Mouse (Mus musculus) urinary bladder, postnatal 14 days (tissue): ENCODE results near the gene Magi1.
"Not testable (repeated sequence)": the region's sequence is repeated elsewhere in the genome, so short reads cannot be mapped to it uniquely, and the experiment has no call there.

Experiments used
- DNase-seq: peaks from one replicate; pipeline ENCODE4 v3.0.0; 2021; ENCODE audit warnings: low spot score

The Magi1 gene

DNA sequence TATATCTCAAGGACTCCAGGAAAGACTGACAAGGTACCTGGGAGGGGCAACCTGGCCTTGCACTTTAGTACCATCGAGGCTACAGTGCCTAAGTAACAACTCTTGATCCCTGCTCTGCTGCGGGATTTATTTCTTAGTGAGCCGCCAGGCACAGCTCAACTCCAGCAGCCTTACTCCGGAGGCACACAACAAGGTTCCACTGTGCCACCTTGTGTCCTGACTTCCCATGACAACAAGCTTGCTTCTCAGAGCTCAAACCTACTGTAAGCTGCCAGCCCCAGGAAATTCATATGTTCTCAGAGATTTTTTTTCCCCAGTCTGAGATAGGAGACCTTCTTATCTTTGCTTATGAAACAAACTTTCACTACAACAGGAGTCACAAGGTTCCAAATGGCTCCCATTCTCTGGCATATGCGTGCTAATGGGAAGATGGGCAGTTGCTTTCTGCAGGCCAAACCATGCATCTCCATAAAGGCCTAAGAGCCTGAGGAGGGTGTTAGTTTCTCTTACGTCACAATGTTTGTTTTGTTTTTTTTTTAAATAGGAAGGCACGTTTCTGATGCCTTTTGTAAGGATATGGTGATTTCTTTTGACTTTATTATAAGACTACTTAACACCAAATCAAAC, 556.8 kb downstream of the Magi1 start:
- no peak for DNase-seq

DNA sequence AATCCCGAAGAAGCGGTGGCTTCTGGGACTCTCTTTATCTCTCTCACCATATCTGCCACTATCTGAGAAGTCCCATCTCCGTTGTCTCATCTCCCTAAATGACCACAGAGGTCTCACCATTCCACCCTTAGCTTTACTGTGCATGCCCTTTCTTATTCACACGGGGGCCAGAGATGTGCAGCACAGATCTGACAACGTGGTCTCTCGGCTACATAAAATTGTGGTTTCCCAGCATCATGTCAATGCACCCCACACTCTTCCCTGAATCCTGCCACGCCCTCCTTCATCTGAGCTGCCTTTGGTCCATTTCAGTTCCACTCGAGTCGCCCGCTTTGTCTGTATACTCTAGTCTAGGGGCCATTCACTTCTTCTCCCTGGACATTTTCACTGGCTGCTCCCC, 557.6 kb downstream of the Magi1 start:
- no peak for DNase-seq

DNA sequence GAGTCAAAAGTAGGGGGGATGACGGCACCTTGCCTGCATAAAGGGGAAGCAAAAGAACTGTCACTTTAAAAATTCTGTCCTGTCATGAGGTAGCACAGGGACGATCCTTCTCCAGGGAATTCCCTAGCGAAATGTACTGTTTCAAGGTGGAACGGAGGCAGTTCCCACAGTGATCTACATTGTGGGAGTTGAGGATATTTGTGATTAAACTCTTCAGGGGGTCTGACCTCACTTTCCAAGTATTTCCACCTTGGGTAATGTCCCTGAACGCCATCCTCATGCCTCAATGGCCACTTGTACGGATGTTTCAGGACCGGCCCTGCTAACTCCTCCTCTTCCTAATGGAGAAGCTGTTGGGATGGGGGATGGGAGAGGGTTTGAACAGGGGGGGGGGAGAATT, 559.0 kb downstream of the Magi1 start:
- DNase-seq: no peak

DNA sequence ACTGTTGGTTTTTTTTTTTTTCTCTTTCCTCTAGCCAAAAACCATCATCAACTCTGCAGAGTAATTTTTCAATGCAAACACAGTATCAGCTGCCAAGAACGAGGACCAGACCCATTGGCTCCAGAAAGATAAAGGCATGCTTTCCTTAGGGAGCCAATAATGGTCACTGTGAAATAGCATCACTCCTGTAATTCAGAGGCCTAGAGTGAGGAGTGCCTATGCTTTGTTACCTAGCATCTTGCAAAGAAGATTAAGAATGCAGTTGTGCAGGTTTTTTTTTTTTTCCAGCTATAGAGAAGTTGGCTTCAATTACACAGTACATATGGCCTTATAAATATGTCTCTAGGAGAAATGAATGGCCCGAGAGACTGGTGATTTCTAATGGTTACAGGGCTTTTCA, 560.5 kb downstream of the Magi1 start:
- DNase-seq: no peak

DNA sequence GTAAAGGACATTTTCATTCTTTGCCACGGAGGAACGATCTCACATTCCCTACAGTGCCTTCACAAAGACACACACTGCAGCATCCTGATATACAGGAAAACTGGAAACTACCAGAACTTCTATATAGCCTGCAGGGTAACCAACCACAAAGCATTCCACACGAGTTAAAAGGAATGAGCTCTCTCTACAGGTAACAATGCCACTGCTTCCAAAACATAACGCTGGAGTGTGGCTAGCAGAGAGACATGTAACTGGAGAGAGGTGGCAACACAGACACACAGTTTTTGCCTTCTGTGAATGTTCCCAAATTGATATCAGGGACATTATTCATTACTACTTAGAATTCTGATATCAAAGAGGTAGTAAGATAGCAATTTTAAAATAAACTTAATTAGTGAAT, 564.2 kb downstream of the Magi1 start:
- DNase-seq: no peak

DNA sequence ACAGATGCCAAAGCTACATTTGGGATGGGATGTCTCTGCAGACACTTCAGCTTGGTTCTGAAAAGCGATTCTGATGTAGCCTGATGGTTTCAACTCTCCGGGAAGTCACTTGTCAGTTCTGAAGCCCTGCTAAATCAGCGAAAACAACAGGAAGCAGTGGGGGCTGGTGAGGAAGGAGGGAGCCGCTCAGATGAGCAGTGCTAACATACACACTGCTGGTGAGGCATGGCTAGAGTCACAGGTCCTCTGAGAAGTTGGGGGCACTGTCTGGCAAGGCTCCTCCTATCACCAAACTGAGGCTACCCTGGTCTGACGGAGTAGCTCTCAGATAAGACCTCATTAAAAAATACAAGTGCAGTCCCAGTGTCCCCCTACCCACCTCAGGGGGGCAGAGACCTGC, 565.3 kb downstream of the Magi1 start:
- DNase-seq: no peak

DNA sequence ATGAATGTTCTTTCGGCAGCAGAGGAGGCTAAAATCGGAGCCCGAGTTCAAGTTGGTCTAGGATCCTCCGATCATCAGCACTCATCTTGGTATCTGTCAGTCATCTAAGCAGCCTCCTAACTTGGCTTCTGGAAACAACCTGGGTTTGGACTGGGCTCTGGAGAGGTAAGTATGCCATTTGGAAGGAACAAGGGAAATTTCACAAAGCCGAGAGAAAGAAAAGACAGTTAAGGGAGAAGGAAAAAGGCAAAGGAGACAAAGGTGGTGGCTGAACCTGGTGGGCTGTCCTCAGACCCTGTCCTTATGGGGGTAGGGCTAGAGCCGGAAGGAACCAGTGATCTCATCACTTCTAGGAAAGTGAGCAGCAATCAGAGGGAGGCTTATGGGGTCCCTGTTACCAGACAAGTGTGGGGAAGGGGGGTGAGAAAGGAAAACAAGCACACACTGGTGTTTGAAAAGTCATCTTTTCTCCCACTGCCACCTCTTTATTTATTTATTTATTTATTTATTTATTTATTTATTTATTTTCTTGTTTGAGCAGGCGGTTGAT, 565.8 kb downstream of the Magi1 start:
- DNase-seq: no peak

DNA sequence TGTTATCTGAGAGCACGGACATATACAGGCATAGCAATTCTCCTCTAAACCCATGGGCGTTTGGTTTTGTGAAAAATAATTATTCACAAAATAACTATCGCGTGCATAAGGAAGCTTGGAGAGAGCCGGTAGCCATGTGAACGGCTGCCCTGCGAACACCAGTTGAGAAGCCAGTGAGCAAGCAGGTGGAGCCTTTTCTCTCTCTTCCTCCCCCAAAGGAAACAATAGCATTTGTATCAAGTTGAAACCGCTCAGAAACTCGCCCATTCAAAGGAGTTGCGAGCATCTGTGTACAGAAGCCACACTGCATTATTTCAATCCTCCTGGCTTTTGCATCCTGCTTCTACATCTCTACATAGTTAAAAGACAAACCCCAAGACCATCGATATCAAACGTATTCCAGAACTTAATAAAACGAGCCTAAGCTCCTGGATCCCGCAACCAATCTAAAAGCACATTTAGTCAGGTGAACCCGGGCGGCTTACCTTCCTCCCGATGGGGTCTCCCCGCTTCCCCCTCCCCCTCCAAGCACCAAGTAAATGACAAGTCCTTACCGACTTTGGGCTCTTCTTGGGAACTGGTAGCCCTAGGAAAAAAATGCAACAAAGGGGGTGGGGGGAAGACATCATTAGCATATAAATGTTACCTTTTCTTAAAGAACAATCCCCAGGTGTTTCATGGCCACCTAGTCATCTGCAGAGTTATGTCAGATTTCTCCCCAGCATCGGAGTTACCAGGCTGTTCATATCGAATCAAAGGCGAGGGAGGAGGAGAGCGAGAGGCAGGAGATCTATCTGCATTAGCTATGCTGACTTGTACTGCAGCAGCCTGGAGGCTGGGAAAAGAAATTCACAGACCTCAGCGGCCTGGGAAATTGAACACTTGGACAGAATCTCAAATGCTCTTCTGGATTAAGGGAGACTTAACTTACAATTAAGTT, 566.8 kb downstream of the Magi1 start:
- no peak for DNase-seq

DNA sequence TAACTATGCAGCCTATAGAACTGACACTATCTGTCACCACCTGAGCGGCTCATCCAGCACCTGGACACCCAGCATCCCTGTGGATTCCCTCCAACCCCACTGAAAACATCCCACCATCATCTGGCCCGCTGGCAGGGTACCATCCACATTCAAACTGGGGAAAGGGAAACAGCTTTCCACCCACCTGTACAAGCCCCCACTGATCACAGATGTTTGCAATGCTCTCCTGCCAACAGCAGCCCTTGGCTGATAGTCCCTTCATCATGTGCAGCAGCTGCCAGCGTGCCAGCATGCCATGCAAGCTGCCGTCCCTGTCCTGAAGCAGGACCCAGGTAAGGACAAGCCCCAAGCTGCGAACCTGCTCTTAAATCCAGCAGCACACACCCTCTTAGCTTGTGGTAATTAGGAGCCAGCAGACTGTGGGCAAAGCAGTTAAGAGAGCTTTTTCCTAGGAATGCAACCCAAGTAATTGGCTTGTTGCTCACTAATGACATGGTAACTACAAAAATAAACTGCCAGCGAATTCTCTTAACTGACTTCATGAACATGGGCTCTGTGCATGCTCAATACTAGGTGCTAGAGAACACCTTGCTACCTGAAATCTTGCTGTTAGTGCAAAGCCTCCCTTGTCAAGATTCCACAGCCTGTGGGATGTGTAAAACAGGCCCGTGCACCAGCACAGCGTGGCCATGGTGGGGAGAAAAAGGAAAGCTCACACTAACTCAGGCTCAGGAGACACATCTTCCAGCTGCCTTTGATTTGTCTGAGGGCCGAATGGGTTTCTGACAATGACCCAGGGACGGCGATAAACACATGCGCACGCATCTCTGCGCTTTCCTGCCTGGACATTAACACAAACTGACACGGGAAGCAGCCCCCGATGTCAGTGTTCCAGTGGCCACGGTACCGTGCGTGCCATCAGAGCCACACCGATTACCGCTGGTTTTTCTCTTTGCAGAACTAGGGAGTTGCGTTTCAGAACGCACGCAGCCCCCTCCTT, 568.2 kb downstream of the Magi1 start:
- no peak for DNase-seq

DNA sequence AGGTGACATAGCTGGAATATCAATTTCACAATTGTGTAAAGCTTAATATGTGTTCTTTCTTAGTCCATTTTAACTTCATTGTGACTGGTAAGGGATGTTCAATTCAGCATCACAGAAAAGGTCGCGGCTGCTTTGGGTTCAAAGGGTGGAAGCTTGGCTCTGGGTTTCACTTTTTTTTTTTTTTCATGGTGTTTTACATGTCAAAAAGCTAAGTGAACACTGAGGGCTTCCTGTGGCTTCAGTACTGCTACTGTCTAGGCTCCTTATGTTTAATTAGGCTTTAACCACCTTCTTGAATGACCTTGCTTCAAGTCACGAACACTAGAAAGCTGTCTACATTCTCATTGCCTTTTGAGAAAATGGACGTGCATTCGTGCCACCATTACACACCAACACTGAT, 579.4 kb downstream of the Magi1 start:
- DNase-seq: no peak

DNA sequence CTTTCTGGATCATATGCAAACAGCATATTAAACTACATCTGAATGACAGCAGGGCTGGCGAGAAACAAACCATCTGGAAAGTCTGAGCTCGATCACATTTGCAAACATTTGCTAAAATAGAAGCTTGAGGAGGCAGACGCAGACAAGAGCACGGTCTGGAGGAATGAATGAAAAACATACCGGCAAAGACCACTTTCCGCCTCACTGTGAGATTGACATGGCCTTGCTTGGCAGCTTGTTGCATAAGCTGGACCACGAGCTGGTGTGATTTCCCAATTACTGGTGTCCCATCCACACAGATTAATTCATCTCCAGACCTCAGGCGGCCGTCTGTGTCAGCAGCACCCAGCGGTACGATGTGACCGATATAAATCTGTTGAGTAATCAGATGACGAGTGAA, 584.3 kb downstream of the Magi1 start:
- DNase-seq: no peak

DNA sequence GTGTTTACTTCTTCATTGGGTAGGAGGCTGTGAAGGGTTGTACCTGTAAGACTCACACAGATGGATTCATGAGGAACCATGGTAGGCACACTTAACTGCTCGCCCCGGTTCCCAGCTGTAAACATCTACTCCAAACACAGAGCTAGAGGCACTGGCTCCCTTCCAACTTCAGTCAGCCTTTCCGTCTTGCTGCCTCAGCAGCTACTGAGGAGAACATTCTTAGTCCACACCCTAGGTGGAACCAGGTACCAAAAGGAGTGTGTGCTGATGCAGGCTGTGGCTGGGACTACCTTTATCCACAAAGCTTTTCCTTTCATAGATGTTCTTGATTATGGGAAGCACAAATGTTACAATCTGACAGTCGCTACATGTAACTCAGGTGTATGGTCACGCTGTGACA, 585.8 kb downstream of the Magi1 start:
- no peak for DNase-seq

DNA sequence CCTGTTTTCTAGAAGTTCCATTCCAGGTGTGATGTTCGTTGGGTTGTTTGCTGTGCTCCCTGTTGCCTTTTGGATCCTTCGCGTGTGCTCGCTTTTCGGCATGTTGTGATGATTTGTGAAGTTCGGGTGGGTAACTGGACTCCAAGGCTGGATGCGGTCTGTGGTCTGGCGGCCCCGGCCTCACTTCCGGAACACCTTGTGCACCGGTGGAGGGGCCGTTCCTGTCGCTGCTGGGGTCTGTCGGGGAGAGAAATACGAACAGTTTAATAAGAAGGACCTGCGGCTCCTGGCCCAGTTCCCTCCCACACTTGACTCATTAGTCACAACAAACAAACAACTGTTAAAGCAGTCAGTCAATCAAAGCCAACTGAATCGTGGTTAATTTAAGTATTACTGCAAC, 605.0 kb downstream of the Magi1 start:
- DNase-seq: no peak

DNA sequence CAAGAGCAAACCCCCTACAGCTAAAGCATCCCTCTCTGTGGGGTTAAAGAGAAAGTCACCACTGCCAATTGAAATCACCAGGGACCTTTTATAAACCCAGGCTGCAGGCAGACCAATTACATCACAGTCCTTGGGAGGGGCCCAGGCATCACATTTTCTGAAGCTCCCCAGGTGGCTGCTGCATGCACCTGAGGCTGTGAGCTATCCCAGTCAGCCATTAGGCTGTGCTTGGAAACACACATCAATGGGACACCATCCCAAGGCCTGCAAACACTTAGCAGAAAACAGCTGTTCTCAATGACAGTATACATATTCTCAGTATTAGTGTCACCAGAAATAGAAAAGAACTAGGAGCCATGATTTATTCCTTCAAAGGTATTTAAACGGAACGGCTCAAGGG, 617.0 kb downstream of the Magi1 start:
- DNase-seq: no peak

DNA sequence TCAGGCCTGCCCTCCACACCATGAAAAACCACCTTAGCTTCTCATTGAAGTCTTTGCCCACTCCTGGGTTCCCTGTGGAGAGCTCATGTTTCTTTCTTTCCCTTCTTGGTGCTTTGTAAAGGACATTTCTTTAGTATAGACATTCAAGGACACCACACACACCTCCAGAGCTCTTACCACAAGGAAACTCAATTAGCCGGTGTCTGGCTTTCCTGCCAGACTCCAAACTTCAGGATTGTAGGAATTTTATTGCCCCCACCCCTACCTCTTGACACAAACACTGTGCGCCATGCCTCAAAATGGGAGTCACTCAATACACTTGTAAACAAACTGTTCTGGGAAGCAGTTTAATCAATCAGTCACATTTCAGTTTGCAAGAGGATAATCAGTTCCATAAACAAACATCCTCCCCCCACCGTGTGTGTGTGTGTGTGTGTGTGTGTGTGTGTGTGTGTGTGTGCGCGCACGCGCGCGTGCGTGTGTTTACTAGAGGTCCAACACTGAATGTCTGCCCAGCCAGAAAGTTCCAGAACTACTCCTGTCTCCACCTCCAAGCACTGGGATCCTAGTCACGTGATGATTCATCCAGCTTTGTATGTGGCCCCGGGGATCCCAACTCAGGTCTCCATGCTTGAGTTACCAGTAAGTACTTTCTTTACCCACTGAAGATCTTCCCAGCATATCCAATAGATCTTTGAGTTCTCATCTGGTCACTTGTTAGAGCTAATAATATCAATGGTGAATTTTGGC, 618.5 kb downstream of the Magi1 start:
- no peak for DNase-seq

DNA sequence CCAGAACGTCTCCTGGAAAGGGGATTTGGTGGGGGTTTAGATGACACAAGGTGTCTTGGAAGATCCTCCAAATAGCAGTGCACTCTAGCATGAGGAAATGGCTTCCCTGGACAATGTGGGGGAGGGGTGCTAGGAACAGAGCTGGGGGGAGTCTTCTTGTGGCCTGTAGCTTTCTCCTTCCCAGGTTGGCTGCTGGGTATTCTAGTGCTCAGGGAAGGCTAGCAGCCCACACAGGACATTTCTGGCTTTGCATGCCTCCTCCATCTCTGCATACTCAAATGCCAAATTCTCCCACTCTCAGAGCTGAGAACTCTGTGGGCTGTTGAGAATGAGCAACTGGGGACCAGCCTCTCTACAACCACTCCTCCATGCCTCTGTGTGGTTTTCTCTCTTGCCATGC, 622.6 kb downstream of the Magi1 start:
- DNase-seq: no peak

DNA sequence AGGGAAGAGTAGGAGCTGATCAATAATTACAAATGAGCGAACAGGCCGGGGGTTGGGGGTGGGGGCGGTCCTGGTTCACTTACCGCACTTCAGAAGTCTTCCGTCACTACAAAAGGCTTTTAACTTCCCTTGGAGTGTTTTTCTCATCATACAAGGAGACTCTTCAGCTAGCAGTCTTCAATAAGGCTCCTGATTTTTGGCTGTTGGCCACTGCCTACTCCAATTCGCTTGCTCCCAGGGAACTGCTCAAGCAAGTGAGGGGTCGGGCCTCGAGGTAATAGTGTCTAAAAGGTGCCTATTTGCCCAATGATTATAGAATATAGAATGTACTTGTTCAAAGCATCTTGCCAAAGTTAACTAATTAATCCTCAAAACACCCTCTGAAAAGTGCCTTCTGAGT, 624.2 kb downstream of the Magi1 start:
- no peak for DNase-seq

DNA sequence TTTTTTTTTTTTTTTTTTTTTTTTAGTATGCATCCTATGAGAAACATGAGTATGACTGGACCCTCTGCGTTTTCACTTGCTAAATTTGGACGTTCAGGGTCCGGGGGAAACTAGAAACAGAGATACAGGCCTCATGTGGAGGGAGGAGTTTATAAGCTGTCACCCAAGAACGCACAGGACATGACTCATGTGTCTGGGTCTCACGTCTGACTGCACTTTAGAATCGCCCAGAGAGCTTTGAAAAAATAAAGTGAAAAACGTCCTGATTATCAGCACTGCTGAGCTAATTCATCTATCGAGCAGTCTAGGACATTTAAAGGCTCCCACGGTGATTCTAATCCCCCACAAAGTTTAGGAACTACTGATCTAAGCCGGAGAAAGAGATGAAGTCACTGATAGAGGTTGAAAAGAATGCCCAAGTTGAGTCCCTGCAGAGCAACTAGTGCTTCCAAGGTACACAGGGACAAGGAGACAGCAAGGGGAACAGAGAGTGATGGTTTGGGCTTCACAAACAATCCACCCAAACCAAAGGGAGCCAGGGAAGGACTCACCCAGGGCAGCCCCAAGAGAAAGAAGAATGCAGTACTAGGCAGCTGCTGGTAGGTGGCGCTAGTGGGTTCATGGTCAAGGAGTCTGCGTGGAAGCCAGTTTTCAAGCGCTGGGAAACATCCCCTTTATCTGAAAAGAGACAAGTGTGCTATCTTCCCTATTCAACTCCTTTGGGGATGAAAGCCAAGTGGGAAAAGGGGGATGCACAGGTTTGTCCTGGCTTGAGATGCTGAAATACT, 626.3 kb downstream of the Magi1 start:
- DNase-seq: peak; percentile 69

DNA sequence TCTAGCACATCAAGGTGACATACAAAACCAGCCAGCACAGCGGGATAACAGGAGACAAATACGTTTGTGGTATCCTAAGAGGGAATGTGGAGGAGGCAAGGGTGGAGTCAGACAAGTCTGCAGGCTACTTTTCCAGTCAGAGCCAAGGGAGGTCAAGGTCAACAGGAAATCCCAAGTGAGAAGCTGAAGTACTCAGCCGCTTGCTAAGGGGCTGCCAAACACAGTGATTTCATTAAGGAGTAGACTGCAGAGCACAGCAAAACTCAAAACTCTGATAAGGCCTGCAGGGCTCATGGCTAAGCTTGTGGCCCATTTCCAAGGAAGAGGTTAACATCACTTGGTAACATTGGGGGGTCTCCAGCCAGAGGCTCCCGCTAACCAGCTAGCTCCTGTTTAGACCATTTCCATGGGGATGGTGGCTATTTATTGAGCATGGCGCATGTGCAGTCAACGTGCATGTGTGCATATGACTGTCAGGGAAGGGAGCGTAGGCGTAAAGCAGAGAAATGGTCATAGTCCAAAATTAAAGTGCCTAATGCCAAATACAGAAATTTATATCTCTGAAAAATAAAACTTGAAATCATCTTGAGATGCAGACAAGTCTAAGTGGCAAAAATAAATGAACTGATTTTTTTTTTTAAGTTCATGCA, 635.0 kb downstream of the Magi1 start:
- peak; percentile 48 for DNase-seq

DNA sequence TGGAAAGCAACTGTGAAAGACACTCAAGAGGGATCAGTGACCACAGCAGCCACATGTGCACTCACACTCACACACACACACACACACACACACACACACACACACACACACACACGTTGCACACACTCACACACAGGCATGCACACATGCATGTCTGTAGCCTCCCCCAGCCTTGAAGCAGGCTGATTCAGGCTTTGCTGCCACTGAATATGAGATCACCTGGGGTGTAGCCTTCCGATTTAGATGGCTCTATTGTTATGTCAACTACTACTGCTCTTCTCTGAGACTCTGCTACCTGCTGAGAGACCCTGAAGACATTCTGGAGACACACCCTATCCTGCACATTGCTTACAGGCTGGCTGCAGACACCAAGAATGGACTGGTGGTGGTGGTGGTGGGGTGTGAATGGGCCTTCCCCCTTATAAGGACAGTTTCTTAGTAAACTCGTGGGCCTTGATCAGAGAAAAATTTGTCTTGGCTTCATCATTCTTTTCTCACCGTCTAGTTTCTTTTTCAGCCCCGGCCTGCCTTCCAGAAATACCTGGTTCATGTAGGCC, 653.9 kb downstream of the Magi1 start:
- not testable (repeated sequence) for DNase-seq
